Mouse (Mus musculus): ENCODE data around the gene Rdh16f2.
"Not testable (repeated sequence)": the region's sequence is repeated elsewhere in the genome, so short reads cannot be mapped to it uniquely, and the experiment has no call there.

DNA sequence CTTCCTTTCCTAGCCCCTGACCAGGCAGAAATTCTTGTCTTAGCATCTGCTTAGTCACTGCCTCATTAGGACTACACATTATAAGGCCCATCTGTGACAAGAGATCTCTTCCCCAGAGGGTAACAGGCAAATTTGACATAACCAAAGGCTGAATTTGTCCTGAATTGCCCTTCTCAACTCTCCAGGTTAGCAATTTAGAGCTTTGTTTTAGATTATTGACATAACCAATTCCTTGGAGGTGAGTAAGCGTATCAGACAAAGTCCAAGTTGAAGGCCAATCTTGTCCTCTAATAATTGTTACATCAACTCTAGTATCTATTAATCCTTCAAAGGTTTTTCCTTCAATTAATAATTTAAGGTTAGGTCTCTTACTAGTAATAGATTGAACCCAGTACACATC, 32.1 kb upstream of the Rdh16f2 start:
- not testable (repeated sequence) for TF ChIP-seq POLR2A, CTCF (IDR thresholded peaks at IDR 0.05; ENCODE audit: insufficient read depth, low read depth, low read length)
